Mouse (Mus musculus) mouse embryonic stem cell (cell line): ENCODE measurements around the gene Paxx.

Experiments
- in situ Hi-C, 2 experiments: fragments of 300-500 bp; cut with MboI; formaldehyde crosslinking; loops; 1 replicate in 1 of 2; 3 replicates in 1 of 2; pipeline ENCODE4 v1.14.3; 2019 to 2020; ENCODE audit warnings: low sequenced_read_pairs in 2 of 2, low pct_unique_long_range_greater_than_20kb in 1 of 2, mixed read lengths in 1 of 2; ENCODE audit not compliant: unreplicated experiment in 1 of 2

The Paxx gene

DNA sequence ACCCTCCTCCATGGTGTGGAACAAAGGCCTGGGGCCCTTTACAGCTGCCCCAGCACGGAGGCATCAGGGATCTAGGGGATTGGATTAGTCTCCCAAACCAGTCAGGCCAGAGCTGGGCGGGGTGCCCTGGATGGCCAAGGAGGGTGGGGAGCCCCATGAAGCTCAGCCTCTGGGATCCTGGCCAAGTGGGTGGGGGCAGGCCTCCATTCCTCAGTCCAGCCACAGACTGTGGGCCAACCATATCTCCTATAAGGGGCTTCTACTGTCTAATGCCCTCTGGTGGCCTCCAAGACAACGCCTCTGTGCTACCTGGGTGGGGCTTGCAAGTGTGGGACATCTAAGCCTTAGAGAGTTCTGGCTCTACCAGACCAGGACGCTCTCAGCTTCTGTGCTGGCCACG is 2.0 kb downstream of the Paxx start:
- in situ Hi-C loops, result no loop called here

DNA sequence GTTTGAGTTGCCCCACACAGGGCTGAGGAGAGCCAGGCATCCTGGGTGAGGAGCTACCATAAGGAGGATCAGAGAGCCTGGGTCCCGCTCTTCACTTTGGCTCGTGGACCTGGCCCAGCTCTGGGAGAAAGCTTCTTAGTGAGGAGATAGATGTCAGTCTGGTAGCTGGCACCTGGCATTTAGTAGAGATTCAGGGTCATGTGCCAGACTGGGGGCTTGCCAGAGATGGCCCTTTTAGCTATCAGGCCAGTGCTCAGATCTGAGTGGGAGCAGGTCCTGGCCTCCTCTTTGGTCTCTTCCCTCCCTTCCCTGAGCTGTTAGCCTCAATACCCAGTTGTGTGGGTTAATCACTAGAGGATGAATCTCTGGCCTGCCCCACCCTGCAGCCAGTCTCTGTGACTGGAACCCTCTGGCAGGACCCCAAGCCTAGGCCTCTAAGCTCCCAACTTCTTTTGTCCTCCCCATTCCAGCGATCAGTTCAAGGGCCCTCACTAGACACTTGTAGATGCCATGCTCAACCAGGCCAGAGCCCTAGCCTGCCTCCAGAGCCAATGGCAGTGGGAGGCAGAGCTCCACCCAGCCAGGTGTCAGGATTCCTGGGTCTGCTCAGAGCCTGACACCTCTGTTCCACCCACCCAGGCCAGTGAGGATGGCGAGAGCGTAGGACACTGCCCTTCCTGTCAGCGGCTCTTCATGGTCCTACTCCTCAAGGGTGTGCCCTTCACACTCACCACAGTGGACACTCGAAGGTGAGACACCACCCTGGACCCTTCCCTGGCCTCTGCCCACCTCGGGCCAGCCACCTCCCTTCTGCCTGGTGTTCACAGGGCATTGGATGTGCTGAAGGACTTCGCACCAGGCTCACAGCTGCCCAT is 3.6 kb downstream of the Paxx start:
- in situ Hi-C loops, result no loop called here

DNA sequence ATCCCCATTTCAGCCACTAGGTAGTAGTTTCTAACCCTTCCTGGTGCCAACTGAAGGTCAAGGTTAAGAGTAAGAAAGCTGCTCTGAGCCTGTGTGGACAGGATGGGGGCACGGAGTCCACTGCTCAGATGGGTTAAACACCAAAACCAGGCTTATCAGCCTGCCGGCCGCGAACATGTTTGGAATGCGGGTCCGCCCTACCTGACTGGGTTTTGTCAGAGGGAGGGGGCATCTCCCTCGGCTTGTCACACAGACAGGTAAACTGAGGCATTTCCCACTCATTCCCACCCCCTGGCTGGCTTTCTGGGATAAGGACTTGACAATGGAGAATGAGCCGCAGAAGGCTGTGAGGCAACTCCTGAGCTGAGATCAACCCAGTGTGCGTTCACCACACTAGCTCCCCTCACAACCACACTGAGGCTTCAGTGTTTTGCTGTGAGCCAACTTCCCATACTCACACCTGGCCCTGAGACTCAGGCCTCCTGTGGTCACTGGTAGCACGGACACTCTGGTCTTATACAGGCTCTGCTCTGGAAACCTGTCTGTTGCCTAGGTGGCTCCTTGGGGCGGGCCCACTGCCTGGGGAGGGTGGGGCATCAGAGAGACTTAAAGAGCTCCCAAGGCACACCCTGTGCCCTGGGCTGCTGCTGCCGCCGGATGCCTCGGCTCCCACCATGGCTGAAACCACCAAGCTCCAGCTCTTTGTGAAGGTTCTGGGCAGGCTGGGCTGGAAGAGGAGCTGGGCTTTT is 4.5 kb downstream of the Paxx start, which contains the start of gene Clic3:
TSS of gene Clic3 (plus strand) at position 634 of the 749 bp plus-strand sequence.
- in situ Hi-C loops, result no loop called here

DNA sequence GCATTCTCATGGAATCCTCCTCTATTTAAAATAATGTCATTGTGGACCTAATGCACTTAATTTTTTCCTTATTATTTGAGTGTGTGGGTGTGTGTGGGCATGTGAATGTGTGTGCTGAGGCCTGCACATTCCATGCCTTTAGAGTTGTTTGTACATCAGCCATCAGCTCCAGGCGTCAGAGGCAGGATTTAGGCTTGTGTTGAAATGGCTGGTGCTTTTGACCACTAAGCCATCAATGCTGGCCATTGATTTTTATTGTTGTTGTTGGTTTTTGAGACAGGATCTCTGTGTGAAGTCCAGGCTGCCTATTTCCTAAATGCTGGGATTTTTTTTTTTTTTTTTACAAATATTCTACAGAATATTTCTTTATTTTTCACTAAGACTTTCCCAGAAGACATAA is 7.9 kb downstream of the Paxx start:
- in situ Hi-C loops, result no loop called here

DNA sequence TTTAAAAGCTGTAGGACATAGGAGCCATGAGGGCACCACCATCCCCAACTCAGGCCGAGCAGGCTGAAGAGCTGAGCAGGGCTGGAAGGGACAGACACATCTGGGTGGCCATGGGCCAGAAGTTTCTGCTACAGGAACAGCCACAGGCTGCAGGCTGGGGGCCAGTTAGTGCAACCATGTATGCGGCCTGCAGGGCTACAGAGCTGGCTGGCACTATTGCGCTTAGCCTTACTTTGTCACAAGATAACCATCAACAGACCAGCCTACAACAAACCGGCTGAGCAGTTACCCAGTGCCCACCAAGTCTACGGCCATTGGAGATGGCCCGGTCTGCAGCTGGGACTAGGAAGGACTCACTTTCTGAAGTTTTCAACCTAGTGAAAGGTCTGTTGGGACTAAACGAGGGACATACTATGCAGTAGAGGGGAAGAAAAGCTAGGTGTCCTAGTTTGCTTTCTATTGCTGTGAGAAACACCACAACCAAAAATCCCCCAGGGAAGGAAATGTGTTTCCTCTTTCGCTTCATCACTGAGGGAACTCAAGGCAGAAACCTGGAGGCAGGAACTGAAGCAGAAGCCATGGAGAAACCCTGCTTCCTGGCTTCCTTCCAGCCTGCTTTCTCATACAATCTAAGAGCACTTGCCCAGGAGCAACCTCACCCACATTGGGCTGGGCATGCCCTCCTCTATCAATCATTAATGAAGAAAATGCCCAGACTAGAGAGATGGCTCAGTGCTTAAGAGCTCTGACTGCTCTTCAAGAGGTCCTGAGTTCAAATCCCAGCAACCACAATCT is 9.8 kb downstream of the Paxx start:
- in situ Hi-C loops, result no loop called here

DNA sequence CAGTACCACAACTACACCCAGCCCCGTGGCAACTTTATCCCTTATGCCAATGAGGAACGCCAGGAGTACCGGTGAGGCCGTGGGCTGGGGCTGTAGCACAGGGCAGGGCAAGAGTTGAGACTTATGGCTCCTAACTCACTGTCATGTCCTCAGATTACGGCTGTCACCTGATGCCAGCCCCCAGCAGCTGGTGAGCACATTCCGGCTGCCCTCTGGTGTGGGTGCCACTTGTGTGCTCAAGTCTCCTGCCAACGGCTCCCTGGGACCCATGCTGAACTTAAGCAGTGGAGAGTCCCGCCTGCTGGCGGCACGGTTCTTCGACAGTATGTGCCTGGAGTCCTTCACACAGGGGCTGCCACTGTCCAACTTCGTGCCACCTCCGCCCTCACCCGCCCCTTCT is 18.2 kb downstream of the Paxx start:
- in situ Hi-C loops, result no loop called here

DNA sequence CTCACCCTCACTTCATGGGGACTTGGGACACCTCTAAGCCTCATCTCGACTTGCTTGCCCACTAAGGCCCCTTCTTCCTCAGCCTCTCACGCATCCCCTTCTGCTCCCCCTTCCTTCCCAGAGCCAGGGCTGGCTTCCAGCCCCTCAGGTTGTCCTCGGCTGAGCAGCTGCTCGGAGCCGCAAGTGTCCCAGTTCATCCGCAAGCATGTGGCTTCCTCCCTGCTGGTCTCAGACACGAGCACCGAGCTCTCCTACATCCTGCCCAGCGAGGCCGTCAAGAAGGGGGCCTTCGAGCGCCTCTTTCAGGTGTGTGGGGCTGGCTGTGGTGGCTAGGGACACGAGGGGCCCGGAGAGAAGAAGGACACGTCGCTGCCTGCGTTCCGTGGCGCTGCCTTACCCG is 19.8 kb downstream of the Paxx start:
- in situ Hi-C loops, result no loop called here

DNA sequence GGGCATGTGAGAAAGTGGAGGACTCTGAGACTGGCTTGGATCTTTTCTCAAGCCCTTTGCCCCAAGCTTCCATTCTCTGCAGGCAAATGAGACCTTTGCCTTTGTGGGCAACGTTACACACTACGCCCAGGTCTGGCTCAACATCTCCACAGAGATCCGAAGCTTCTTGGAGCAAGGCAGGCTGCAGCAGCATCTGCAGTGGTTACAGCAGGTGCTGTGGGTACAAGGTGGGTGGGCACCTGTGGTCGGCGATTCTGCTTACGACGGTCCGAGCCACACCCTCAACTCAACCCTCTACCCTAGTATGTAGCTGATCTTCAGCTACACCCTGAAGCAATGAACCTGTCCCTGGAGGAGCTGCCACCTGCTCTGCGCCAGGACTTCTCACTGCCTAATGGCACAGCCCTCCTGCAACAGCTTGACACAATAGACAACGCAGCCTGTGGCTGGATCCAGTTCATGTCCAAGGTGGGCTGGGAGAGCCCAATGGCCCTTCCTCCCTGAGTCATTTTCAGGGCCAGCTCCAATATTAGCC is 24.5 kb downstream of the Paxx start:
- in situ Hi-C loops, result no loop called here

DNA sequence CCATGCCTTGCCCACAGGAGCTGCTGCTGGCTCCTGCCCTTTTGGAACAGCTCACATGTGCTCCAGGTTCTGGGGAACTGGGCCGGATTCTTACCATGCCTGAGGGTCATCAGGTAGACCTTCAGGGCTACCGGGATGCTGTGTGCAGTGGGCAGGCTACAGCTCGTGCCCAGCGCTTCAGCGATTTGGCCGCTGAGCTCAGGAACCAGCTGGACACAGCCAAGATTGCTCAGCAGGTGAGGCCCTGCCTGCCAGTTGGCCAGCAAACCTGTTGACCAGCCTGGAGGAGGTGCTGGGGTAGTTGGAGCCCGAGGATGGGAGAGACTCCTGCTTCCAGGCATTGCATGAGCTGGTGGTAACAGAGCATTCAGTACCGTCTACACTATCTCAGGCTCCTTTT is 26.6 kb downstream of the Paxx start:
- in situ Hi-C loops, result loop anchor here in 1 of 2 experiments (5.0 kb wide), 1 partner anchor 43 kb away; no protein-coding TSS in a partner anchor

DNA sequence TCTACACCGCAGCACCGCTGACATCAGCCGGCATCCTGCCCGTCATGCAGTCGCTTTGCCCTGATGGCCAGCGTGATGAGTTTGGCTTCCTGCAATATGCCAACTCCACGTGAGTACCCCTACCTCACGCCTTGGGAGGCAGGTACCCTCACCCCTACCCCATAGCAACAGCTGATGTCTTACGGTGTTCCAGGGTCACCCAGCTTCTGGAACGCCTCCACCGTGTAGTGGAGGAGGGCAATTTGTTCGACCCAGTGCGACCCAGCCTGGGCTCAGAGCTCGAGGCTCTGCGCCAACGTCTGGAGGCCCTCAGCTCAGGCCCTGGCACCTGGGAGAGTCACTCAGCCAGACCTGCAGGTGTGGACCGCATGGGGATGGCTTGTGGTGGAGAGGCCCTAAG is 27.8 kb downstream of the Paxx start:
- in situ Hi-C loops, result loop anchor here in 1 of 2 experiments (5.0 kb wide), 1 partner anchor 44 kb away; no protein-coding TSS in a partner anchor

DNA sequence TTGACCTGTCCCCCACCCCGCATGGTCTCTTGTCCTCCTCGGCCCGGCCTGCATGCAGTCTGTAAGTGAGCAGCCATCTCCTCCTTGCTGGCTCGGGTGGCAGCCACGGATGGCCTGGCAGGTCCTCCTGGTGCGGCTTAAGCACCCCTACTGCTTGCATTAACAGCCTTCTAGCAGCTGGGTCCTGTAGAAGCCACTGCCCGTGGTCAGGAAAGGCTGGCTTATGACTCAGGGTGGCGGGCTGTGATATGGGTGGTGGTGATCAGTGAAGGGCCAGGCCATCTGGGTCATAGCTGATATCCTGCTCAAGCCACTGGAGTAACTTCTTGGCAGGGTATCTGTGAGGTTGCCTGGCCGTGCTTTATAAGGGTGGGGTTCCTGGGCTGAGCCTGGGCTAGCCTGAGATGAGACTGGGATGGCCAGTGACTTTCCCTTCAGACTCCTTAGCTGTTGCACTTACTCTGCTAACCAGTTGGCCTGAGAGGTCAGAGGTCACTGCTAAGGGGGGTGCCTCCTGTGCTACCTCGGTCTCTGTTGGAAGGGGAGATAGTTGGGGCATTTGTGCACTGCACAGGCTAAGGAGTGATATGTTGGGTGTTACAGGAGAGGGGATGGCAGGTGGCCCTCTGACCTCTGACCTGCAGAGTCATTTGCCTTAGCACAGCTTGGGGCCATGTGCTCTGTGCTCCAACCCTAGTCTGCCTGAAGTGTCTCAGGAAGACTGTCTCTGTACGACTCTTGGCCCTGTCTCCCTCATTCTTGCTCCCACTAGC is 28.4 kb downstream of the Paxx start:
- in situ Hi-C loops, result loop anchor here in 1 of 2 experiments (5.0 kb wide), 1 partner anchor 45 kb away; no protein-coding TSS in a partner anchor

DNA sequence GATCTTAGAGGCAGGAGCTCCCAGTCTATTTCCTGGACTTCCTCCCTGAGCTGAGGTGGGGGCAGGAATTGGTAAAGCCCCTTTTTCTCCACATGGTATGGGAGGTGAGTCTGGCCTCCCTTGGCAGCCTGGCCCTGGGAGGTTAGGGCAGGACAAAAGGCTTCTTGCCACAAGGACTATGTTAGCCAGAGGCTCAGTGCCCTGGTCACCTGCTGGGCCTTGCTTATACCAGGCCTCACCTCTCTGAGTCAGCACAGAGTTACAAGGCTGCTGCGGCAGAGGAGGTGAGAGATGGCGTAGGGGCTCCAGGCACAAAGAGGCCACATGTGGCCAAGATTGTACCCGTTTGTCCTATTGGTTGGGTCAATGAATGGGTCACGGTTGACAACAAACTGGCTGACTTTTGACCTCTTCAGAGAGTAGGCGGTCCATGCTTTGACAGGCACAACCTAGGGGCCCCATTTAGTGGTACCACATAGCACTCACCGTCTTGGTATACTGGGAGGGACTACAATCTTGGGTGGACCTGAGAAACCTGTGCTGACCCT is 29.5 kb downstream of the Paxx start:
- in situ Hi-C loops, result loop anchor here in 1 of 2 experiments (5.0 kb wide), 1 partner anchor 46 kb away; no protein-coding TSS in a partner anchor

DNA sequence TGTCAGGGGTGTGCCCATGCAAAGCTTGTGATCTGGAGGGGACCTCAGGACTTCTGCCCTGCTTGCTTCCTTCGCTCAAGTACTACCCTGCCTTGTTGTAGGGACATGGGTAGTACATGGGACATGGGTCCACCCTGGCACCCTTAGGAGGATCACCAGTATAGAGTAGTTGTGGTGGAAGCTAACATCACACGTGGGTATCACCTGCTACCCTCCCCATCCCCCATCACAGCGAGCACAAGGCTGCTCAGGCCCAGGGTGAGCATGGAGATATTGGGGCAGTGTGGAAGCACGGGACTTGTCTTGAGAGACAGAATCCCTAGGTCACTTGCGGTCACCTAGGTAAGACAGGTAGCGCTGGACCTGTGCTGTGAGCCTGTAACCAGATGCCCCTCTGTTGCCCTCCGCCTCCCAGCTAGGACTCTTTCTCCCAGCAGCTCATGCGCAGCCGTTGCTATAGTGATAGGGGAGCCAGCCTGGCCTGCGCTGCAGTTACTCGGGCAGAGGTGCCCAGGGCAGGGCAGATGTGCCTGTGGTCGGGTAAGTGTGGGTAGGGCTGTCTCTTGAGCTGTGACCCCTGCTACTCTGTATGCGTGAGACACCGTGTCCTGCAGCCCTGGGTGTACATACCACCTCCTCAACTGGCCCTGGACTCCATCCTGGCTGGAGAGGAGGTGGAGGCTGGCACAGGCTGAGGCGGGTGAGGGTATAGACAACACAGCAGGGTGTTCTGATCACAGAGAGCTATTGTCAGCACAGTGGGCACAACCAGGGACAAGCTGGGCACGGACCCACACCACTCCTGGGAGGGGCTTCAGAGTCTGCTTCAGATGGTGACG is 30.3 kb downstream of the Paxx start:
- in situ Hi-C loops, result loop anchor here in 1 of 2 experiments (5.0 kb wide), 1 partner anchor 47 kb away; no protein-coding TSS in a partner anchor

DNA sequence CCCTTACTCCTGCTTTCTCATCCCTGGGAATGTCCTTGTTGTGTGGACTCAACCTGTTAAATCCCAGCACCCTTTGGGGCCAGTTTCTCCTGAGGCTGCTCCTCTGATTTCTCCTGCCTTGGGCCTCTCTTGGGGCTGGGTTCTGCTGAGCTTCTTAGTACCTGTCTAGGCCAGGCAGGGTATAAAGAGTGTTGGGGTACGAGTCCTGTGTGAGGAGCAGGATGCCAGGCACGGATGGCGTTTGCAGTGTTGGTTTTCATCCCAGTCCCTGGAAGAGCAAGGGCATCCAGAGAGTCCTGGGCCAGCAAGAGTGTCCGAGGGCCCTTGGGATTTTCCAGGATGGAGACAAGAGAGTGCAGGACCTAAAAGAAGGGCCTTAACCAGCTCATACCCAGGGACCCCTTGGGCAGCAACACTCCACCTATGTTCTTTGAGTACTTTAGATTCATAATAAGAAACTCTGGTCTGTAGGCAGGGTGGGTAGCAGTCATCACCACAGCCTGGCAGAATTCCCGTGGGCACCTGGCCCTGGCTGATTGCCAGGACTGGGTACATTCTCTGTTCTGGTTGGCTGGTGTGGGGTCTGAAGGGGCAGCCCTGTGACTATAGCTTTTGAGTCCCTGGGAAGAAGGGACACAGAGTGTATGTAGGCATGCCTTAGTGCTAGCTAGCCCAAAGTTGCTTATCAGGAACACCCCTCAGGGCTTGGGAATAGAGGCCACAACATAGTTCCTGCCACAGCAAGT is 31.3 kb downstream of the Paxx start:
- in situ Hi-C loops, result loop anchor here in 1 of 2 experiments (5.0 kb wide), 1 partner anchor 48 kb away; no protein-coding TSS in a partner anchor

DNA sequence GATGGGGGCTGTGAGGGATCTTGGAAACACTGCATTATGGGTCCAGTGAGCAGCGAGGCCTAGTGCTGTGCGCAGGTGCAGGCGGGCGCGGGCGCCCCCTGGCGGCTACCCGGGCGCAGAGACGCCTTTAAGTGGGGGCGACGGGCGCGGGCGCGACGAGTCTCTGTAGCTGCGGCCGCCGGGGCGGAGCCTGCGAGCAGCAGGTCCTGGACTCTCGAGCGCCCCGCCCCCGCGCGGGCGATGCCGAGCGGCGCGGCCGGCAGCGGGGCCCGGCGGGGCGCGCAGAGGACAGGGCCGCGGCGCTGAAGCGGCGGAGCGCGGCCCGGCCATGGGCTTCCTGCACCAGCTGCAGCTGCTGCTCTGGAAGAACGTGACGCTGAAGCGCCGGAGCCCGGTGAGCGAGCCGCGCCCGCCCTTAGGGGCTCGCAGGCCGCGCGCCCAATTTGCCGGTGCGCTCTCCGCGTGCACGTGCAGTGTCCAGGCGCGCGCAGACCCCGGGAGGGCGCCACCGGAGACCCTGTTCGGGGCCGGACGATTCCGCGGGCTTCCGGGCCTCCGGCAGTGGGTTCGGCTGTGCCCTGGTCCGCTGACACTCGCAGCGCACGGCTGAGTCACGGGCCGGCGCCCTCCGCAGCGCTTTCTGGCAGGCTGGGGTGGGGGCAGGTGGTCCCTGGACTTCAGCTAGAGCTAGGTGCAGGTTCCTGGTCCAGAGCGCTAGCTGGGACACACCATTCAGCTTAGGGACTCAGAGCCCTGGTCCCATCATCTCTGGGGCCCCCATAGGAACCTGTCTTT is 32.3 kb downstream of the Paxx start, which contains the start of gene Abca2:
TSS of gene Abca2 (plus strand) at position 262 of the 795 bp plus-strand sequence.
- in situ Hi-C loops, result no loop called here
